Mouse (Mus musculus): ENCODE measurements at regions not wholly inside any gene's neighbourhood (a gene's known extent, or its start where the extent isn't known, plus 50 kb on each side); places are given as distances from the start of the nearest gene placed in this dataset.

- no peak for DNase-seq
Observed at GRCm38 (mm10) chr16:55421569-55422342, 124.0 kb upstream of the Zpld1 start.

DNA sequence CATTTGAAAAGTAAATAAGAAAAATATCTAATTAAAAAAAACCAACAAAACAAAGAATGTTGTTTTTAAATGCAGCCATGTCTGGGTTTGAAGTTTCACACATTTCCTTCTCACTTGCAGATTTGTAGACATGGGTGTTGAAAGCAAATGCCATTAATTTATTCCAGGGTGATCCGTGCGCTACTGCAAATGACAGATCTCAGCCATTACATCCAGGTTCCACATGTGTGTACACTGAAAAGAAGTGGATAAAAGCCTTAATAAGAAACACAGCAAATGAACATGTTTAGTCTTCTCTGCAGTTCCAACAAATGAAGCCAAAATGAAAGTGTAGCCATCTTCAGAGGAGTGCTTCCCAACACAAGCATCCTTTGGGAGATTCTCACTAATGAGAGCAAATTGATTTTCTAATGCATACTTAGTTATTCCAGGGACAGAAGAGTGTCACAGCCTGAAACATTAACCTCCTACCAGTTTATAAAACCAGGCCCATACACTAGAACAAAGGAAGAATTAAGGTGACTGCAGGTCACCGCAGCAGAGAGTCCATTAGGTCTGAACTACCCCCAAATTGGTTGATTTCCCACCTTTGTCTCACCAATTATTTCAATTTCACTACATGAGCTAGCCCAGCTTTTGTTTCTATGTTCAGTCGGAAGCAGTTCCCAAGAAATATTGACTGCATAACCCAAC lies 123.2 kb upstream of the Zpld1 start:
- DNase-seq, result no peak

DNA sequence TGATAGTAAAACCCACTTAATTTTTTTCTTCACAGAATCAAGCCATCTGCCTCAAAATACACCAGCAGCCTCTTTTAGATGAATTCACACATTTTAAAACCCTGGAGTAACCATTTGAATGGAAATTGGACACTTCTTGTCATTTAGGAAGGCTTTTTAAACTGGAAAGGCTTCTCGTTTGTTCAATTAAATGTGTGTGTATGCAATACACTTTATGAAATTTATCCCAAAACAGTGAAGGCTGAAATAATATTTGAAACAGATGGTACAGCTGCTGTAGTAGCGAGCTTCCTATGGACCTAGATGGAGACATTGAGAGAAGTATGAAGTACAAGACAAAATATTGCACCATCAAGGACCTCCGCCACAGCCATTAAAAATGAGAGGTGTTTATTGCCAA lies 121.1 kb upstream of the Zpld1 start:
- DNase-seq, result no peak

- DNase-seq, result no peak
Observed at GRCm38 (mm10) chr16:55400818-55401217, 103.0 kb upstream of the Zpld1 start.

- no peak for DNase-seq
Observed at GRCm38 (mm10) chr16:55394864-55395263, 97.1 kb upstream of the Zpld1 start.

- DNase-seq, result no peak
Observed at GRCm38 (mm10) chr16:55390400-55390799, 92.6 kb upstream of the Zpld1 start.

GRCm38 (mm10) chr16:55379996-55380395 lies 82.2 kb upstream of the Zpld1 start:
- DNase-seq, result no peak

DNA sequence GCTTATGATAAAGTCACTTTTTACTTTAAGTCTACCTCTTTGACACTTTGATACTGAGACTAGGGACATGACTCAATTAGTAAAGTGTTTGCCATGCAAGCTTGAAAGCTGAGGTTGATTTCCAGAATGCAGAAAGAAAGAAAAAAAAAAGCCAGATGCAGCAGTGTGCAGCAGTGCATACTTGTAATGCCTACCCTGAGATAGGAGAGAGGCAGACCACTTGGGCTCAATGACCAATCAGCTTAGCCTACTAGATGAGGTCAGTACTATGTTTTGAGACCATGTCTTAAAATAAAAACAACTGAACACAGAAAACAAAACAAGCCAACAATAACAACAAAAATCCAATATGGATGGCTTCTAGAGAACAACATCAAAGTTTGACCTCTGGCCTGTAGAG lies 81.4 kb upstream of the Zpld1 start:
- DNase-seq, result no peak

- DNase-seq, result no peak
Observed at GRCm38 (mm10) chr16:55378701-55379100, 80.9 kb upstream of the Zpld1 start.

- no peak for DNase-seq
Observed at GRCm38 (mm10) chr16:55375922-55376321, 78.1 kb upstream of the Zpld1 start.

- DNase-seq, result no peak
Observed at GRCm38 (mm10) chr16:55357686-55358085, 59.9 kb upstream of the Zpld1 start.

- no peak for DNase-seq
Observed at GRCm38 (mm10) chr16:55356097-55356496, 58.3 kb upstream of the Zpld1 start.

All from kidney, adult 9 months (tissue).